Mouse (Mus musculus) c-Kit-positive CD71-negative TER-119-negative erythroid progenitor cells, embryonic 14.5 days (primary cell): ENCODE results near the gene Snhg11.
"Not testable (repeated sequence)": the region's sequence is repeated elsewhere in the genome, so short reads cannot be mapped to it uniquely, and the experiment has no call there.

Source experiments
- DNase-seq: peaks from one replicate; pipeline ENCODE4 v3.0.0-alpha.2; 2013; ENCODE audit warnings: low read depth

Gene Snhg11

GRCm38 (mm10) chr2:158369474-158370172, 5.8 kb upstream of the Snhg11 start:
- DNase-seq = no peak

- DNase-seq = no peak
These were observed 5.3 kb upstream of the Snhg11 start for GRCm38 (mm10) chr2:158370173-158370550.

GRCm38 (mm10) chr2:158373061-158373460, 2.4 kb upstream of the Snhg11 start:
- no peak for DNase-seq

GRCm38 (mm10) chr2:158373516-158373915, 1.9 kb upstream of the Snhg11 start:
- no peak for DNase-seq

GRCm38 (mm10) chr2:158376123-158376687, 767 bp downstream of the Snhg11 start:
- DNase-seq = no peak

GRCm38 (mm10) chr2:158376798-158377197, 1.4 kb downstream of the Snhg11 start:
- DNase-seq = no peak

- no peak for DNase-seq
These were observed 2.4 kb downstream of the Snhg11 start for GRCm38 (mm10) chr2:158377811-158378210.

- peak; percentile 81 for DNase-seq
These were observed 4.1 kb downstream of the Snhg11 start for GRCm38 (mm10) chr2:158379354-158380078.

- DNase-seq = no peak
These were observed 10.6 kb downstream of the Snhg11 start for GRCm38 (mm10) chr2:158386072-158386471.

- DNase-seq = no peak
These were observed 14.0 kb downstream of the Snhg11 start for GRCm38 (mm10) chr2:158389421-158389820.

GRCm38 (mm10) chr2:158396369-158396768, 20.9 kb downstream of the Snhg11 start:
- no peak for DNase-seq

GRCm38 (mm10) chr2:158397140-158397539, 21.7 kb downstream of the Snhg11 start:
- DNase-seq = not testable (repeated sequence)

- DNase-seq = no peak
These were observed 27.5 kb downstream of the Snhg11 start for GRCm38 (mm10) chr2:158402915-158403314.

- no peak for DNase-seq
These were observed 33.7 kb downstream of the Snhg11 start for GRCm38 (mm10) chr2:158408997-158409594.

- DNase-seq = peak; percentile 95
These were observed 34.2 kb downstream of the Snhg11 start, which contains the start of gene Ralgapb for GRCm38 (mm10) chr2:158409595-158410021. TSS of gene Ralgapb (plus strand) at chr2:158409848.

- DNase-seq = no peak
These were observed 34.9 kb downstream of the Snhg11 start for GRCm38 (mm10) chr2:158410022-158411014.

- no peak for DNase-seq
These were observed 37.8 kb downstream of the Snhg11 start for GRCm38 (mm10) chr2:158413240-158413639.

GRCm38 (mm10) chr2:158415826-158416225, 40.4 kb downstream of the Snhg11 start:
- no peak for DNase-seq

- no peak for DNase-seq
These were observed 43.2 kb downstream of the Snhg11 start for GRCm38 (mm10) chr2:158418663-158419062.
